Mouse (Mus musculus) stomach, embryonic 16.5 days (tissue): Measurements from ENCODE around the gene Lamtor5. TPM values are rescaled to one million over a fixed set of nuclear protein-coding genes. Genes with fewer than 3 reads are reported as not detected.

Experiments
- ATAC-seq: fragments of 200-750 bp; cut with Nextera tagmentation; 2 replicates; pipeline ENCODE4 v1.8.0; 2017; ENCODE audit warnings: moderate number of reproducible peaks, moderate TSS enrichment; ENCODE audit not compliant: insufficient read depth, low FRiP score
- H3K27ac ChIP-seq: fragments of 300-500 bp; sonication (generic); 2 replicates; pipeline ENCODE4 v1.5.1; 2014; ENCODE audit warnings: low read length
- H3K27me3 ChIP-seq: fragments of 300-500 bp; sonication (generic); 2 replicates; pipeline ENCODE4 v1.6.1; 2014; ENCODE audit warnings: low read length, control low read depth, mixed read lengths; ENCODE audit not compliant: control insufficient read depth, insufficient read depth
- H3K36me3 ChIP-seq: fragments of 300-500 bp; sonication (generic); 2 replicates; pipeline ENCODE4 v1.6.1; 2014; ENCODE audit warnings: low read length; ENCODE audit not compliant: control insufficient read depth, insufficient read depth
- H3K4me1 ChIP-seq: fragments of 300-500 bp; sonication (generic); 2 replicates; pipeline ENCODE4 v1.6.1; 2014; ENCODE audit warnings: low read length, control low read depth, mixed read lengths; ENCODE audit not compliant: control insufficient read depth, insufficient read depth
- H3K4me2 ChIP-seq: fragments of 300-500 bp; sonication (generic); 2 replicates; pipeline ENCODE4 v1.6.1; 2014; ENCODE audit warnings: low read depth, low read length, mixed read lengths
- H3K4me3 ChIP-seq: fragments of 300-500 bp; sonication (generic); replicated peaks from 2 replicates; pipeline ENCODE4 v1.5.1; 2014; ENCODE audit warnings: mild to moderate bottlenecking, low read length
- H3K9ac ChIP-seq: fragments of 300-500 bp; sonication (generic); 2 replicates; pipeline ENCODE4 v1.6.1; 2014; ENCODE audit warnings: low read length
- H3K9me3 ChIP-seq: fragments of 300-500 bp; sonication (generic); replicated peaks from 2 replicates; pipeline ENCODE4 v1.6.1; 2016; ENCODE audit warnings: low read length, control low read depth; ENCODE audit not compliant: control insufficient read depth
- WGBS: fragments of 180-500 bp; shearing (Covaris S2); extraction: QIAGEN DNeasy Blood & Tissue Kit; methylation state at CpG from one replicate; pipeline ENCODE4 v1.1.7; 2014; 5-methylcytosine and 5-hydroxymethylcytosine counted together
- polyA plus RNA-seq: library from polyadenylated mRNA; unstranded; fragments of >200 nt; fragmentation: Nextera tagmentation; extraction: Ambion mirVana; gene quantifications from 2 replicates; pipeline ENCODE4 v1.2.1, GENCODE M21; 2015

Gene Lamtor5
- polyA plus RNA-seq, 1 experiment from 2014 or later = 175 TPM

DNA sequence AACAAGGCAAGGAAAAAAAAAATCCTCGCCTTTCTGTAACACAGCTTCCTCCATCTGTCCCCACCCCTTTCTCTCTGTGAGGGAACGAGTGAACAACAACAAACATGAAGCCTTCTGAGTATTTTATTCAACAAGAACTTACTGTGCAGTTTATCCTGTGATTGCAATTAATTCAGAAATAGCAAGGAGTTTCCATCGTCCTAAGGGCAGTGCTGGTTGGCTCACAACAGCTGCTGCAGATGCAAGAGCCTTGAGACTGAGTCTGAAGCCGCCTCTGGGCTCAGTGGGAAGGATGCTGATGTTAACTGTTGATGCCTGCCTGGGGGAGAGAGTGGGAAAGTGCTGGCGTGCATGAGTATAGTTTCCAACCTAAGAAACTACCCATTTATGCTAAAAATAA, 20.7 kb upstream of the Lamtor5 start:
- H3K4me3 ChIP-seq = no peak overlapping the region
- no peaks in the 10 kb centered on the region for H3K9me3 ChIP-seq
- ATAC-seq = no peak
- H3K4me2 ChIP-seq = no peak overlapping the region
- no peaks in the 10 kb centered on the region for H3K36me3 ChIP-seq
- H3K27me3 ChIP-seq = no peaks in the 10 kb centered on the region
- 0 out of 2 replicates have a peak, but pooled peaks cover 3% of the 10 kb centered on the region for H3K4me1 ChIP-seq
- no peak overlapping the region for H3K27ac ChIP-seq
- 60% methylated on average over 5 of the region's 5 CpGs for WGBS
- no peak overlapping the region for H3K9ac ChIP-seq

- WGBS = 39% methylated on average over 8 of the region's 8 CpGs
- Histone ChIP-seq H3K27me3 (no peaks in the 10 kb centered on the region), H3K36me3 (no peaks in the 10 kb centered on the region), H3K9me3 (no peaks in the 10 kb centered on the region), H3K27ac (peak overlapping the region; percentile 21; the same call in 1 of the 2 replicates), H3K9ac (no peak overlapping the region), H3K4me2 (no peak overlapping the region), H3K4me1 (0 out of 2 replicates have a peak, but pooled peaks cover 3% of the 10 kb centered on the region), H3K4me3 (no peak overlapping the region)
- ATAC-seq = no peak
These were observed 17.5 kb upstream of the Lamtor5 start for GRCm38 (mm10) chr3:107260956-107261850.

DNA sequence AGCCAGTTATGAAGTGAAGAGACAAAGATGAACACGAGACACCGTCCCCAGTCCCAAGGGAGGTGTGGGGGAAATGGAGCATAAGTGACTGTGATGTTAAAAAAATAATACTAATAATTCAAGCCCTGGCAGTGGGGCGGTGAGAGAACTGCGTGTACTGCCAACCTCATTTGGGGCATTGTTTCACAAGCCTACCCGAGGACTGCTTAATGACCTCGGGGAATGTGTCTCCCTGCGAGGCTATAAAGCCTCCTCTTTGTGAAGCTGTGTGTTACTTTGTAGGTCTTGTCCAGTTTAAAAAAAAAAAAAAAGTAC, 16.9 kb upstream of the Lamtor5 start:
- Histone ChIP-seq H3K9ac (no peak overlapping the region), H3K36me3 (no peaks in the 10 kb centered on the region), H3K27me3 (no peaks in the 10 kb centered on the region), H3K4me2 (no peak overlapping the region), H3K4me3 (no peak overlapping the region), H3K27ac (no peak overlapping the region), H3K4me1 (0 out of 2 replicates have a peak, but pooled peaks cover 3% of the 10 kb centered on the region), H3K9me3 (no peaks in the 10 kb centered on the region)
- 53% methylated on average over 7 of the region's 7 CpGs for WGBS
- no peak for ATAC-seq

DNA sequence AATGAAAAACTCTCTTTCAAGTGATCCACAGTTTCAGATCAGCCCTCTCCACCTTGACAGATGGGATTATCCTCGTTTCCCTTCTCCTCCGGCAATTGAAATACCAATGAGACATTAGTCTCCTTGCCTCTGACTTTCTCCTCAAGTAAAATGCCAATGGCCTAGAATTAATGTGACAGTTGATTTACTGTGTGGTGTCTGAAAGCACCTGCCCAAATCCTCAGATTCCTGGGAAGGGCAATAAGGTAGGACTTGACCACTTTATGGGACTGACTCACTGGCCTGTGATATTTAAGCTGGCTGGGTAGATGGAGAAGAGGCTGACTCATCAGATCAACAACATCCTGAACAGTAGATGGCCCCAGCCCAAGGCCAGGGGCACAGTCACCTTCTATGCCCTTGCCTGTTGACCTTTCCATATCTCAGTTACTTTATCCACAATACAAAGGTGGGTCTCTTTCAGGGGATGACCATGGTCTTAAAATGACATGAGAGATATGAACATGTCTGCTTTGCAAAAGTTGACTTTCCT, 11.8 kb upstream of the Lamtor5 start:
- Histone ChIP-seq H3K36me3 (no peaks in the 10 kb centered on the region), H3K4me3 (no peak overlapping the region), H3K27ac (no peak overlapping the region), H3K27me3 (no peaks in the 10 kb centered on the region), H3K9ac (no peak overlapping the region), H3K9me3 (no peaks in the 10 kb centered on the region), H3K4me2 (no peak overlapping the region), H3K4me1 (no peaks in the 10 kb centered on the region)
- WGBS = 46% methylated on average over 2 of the region's 2 CpGs
- ATAC-seq = no peak

DNA sequence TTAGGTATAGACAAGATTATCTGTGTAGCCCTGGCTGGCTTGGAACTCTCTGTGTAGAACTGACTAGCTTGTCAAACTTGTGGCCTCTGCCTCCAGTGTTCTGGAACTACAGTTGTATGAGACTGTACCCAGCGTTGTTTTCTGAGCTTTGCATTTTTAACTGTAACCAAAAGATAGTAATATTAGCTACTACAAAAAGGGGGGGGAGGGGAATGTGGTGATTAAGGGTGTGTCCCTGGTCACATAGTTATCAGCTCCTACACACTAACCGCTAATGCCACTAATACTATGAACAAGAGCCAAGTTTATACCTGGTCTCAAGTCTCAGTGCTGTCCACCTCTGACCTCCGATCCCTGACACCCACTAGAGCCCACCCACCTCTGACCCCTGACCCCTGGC, 6.2 kb upstream of the Lamtor5 start:
- WGBS = 86% methylated on average over 3 of the region's 3 CpGs
- Histone ChIP-seq H3K9me3 (no peaks in the 10 kb centered on the region), H3K4me3 (no peak overlapping the region), H3K27ac (no peak overlapping the region), H3K4me1 (no peaks in the 10 kb centered on the region), H3K4me2 (no peak overlapping the region), H3K36me3 (no peaks in the 10 kb centered on the region), H3K9ac (no peak overlapping the region), H3K27me3 (no peaks in the 10 kb centered on the region)
- ATAC-seq = no peak

DNA sequence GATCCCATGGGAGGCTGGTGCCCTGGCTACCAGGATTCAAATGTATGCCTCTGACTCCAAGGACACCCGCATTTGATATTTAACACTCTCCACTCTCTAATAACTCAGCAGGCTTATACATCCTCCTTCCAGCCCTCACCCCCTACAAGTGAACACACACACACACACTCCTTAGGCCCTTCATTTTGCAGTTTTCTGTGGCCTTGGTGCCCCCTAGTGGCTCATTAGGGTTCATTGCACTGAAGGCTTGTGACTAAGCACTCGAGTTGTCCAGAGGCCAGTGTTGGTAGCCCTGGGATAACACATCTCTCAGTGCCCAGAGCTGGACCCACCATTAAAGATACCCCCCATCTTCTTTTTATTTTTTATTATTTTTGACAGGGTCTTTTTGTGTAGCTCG, 4.8 kb upstream of the Lamtor5 start:
- no peaks in the 10 kb centered on the region for H3K36me3 ChIP-seq
- ATAC-seq = peak; percentile 44; the same call in 1 of the 2 replicates
- 10% methylated on average over 3 of the region's 3 CpGs for WGBS

GRCm38 (mm10) chr3:107275351-107275750, 3.3 kb upstream of the Lamtor5 start:
- no peaks in the 10 kb centered on the region for H3K36me3 ChIP-seq
- 49% methylated on average over 5 of the region's 5 CpGs for WGBS

More for the DNA sequence above, 4.8 kb upstream of the Lamtor5 start:
- H3K27ac ChIP-seq = no peak overlapping the region
- peaks cover 4% of the 10 kb centered on the region; the same call in 1 of the 2 replicates for H3K4me1 ChIP-seq
- H3K4me2 ChIP-seq = no peak overlapping the region
- H3K9ac ChIP-seq = no peak overlapping the region
- no peak overlapping the region for H3K4me3 ChIP-seq
- H3K9me3 ChIP-seq = no peaks in the 10 kb centered on the region
- no peaks in the 10 kb centered on the region for H3K27me3 ChIP-seq

DNA sequence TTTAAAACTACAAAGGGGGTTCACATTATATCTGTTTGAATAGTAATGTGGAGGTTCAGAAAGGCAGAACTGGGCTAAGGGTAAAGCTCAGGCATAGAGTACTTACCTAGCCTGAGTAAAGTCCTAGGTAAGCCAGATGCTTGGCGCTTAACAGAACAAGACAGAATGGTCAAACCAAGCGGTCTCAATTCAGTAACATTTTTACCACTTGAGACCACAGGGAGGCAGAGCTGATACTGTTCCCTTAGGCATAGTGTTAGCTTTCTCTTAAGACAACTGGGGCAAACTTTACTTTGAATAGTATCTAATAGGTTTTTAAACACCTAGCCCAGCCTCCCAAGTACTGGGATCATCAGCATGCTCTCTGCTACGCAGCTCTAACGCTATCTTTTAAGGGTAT, 2.7 kb upstream of the Lamtor5 start:
- H3K27ac ChIP-seq = no peak overlapping the region
- no peaks in the 10 kb centered on the region for H3K36me3 ChIP-seq
- no peaks in the 10 kb centered on the region for H3K27me3 ChIP-seq
- peaks cover 10% of the 10 kb centered on the region; the same call in 1 of the 2 replicates for H3K4me1 ChIP-seq
- ATAC-seq = no peak
- no peaks in the 10 kb centered on the region for H3K9me3 ChIP-seq
- 62% methylated on average over 4 of the region's 4 CpGs for WGBS
- H3K4me3 ChIP-seq = no peak overlapping the region
- H3K9ac ChIP-seq = no peak overlapping the region
- no peak overlapping the region for H3K4me2 ChIP-seq

More at GRCm38 (mm10) chr3:107275351-107275750, 3.3 kb upstream of the Lamtor5 start:
- Histone ChIP-seq H3K27ac (no peak overlapping the region), H3K27me3 (no peaks in the 10 kb centered on the region), H3K4me2 (no peak overlapping the region), H3K4me1 (peaks cover 10% of the 10 kb centered on the region; the same call in 1 of the 2 replicates), H3K9ac (no peak overlapping the region), H3K4me3 (no peak overlapping the region), H3K9me3 (no peaks in the 10 kb centered on the region)
- ATAC-seq = no peak

DNA sequence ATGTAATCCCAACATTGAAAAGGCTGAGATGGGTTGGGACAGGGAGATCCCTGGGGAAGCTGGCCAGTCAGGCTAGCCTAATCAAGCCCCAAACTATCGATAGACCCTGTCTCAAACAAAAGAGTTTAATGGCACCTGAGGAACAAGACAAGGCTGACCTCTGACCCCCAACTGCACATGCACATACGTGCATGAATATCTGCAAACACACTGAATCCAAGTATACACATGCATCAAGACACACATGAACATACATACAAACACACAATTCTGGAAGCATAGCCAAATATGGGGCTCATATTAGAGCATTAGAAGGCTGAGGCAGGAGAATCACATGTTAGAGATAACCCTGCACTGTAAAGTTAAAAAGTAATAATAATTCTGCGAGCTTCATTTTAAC, 2.0 kb upstream of the Lamtor5 start:
- WGBS = 77% methylated on average over 3 of the region's 3 CpGs
- Histone ChIP-seq H3K27me3 (no peaks in the 10 kb centered on the region), H3K9ac (no peak overlapping the region), H3K27ac (no peak overlapping the region), H3K4me2 (no peak overlapping the region), H3K9me3 (no peaks in the 10 kb centered on the region), H3K4me1 (peaks cover 10% of the 10 kb centered on the region; the same call in 1 of the 2 replicates), H3K36me3 (no peaks in the 10 kb centered on the region), H3K4me3 (no peak overlapping the region)
- no peak for ATAC-seq
